Mouse (Mus musculus) mouse trophoblast stem cell (cell line): ENCODE data around the gene Slc17a2.

Experiments used
- in situ Hi-C, 2 experiments: fragments of 300-500 bp; cut with MseI, MboI; formaldehyde crosslinking; loops; 2 replicates in 1 of 2; 3 replicates in 1 of 2; pipeline ENCODE4 v1.15.1; 2025

Slc17a2 gene

DNA sequence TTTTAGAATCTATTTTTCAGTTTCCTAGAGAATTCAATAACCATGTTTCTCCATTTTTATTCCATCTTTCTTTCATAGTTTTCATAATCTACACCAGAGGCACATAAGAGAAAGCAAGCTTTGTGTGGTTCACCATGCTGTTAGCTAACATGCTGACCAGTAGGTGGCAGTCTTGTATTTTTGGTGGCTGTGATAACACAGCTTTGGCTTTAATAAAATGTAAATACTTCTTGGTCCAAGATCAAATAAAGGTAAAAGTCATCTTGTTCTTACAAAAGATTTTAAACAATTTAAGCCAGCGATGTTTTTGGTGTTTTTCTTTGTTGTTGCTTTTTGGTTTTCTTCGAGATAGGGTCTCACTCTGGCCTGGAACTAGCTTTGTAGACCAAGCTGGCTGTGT is 14.3 kb upstream of the Slc17a2 start:
- in situ Hi-C loops = loop anchor here in 1 of 2 experiments (10.0 to 25.0 kb wide), 2 partner anchors 92 to 495 kb away; partner anchors contain the start of gene Carmil1

DNA sequence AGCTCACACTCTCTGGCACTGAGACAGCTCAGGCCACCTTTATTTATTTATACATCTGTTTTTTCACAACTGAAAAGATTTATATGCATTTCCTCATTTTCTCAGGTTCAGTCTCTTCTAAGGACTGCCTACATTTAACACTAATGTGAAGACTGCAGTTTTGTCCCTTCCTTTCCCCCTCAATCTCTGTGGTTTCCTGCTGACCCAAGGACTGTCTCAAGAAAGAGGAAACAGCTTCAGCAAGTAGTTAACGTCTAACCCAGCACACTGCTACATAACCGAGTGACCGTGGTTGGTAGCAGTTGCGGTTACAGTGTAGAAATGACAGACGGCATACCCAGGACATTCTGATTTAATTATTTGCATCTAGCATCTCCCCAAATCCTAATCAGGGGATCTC is 7.4 kb upstream of the Slc17a2 start:
- in situ Hi-C loops = loop anchor here in 1 of 2 experiments (10.0 to 25.0 kb wide), 2 partner anchors 85 to 488 kb away; partner anchors contain the start of gene Carmil1

DNA sequence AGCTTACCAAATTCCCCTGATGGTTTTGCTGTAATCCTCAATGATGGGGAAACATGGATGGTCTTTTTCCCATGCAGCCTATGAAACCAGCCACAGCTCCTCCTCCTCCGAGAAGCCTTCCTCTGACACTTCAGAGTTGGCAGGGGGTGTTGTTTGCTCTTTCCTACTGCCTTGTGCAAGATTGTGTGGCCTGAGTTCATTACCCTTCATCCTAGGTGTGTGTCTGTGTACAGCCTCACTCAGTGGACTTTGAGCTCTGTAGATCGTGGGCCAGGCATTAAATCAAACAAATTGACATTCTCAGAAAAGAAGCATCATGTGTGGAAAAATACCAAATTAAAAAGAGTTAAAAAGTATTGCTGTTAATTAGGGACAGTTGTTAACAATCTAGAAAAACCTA is 2.3 kb upstream of the Slc17a2 start:
- in situ Hi-C loops = no loop called here

DNA sequence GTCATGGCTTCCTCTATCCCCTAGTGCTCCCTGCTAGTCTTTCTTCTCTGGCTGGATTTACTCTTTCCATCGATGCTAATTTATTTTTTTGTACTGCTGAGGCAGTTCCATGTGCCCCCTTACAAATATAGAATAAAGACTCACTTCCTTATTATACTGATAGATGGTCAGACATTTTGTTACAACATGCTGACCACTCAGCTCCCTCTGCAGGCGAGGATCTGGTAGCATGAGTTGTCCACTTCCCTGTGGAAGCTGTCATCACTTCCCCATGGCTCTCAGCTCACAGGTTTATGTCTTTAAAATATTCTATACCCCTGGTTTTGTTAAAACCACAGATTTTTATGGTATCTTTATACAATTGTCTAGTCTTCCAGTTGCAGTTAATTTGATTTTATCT is 9.4 kb downstream of the Slc17a2 start:
- in situ Hi-C loops = no loop called here

DNA sequence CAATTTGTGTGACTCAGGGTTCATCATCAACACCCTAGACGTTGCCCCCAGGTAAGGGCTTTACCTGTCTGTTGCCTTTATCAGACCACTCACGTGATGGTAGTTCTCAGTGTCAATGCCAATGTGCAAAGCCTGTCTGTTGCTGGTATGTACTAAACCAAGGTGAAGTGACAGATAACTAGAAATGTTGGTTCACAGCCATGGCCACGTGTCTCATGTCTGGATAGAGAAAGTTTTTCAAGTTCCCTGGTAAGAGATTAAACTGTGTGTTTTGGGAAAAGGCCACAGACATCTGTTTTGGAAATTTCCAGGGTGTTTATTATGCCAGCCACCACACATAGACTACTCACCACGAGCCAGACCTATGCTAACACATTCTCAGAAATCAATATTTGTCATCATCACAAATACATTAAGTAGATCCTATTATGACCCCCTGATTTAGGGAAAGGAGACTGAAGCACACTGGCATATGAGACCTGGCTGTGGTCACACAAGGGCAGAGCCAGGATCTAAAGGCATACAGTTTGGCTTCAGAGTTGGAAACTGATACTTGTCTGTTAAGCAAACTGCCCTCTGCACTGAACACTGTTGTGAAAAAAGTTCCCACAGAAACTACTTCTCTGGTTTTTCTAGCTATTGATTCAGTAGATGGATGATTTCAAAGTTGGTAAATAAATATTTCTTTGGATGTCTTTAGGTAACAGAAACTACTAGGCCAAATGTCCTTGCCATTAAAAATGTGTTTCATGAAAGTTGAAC is 13.6 kb downstream of the Slc17a2 start:
- in situ Hi-C loops = no loop called here

DNA sequence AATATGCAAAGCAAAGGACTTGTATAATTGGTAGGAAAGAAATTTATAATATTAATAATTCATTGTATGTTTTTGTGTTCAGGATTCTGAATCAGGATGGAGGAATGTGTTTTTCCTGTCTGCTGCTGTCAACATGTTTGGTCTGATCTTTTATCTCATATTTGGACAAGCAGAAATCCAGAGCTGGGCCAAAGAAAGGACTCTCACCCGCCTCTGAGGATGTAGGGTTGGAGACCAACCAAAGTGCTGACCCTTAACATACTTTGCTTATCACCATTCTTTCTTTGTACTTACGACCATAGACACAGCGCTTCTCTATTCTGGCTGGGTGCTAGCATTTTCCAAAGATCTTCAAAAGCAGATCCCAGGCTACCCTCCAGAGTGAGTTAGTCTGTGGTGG is 15.4 kb downstream of the Slc17a2 start:
- in situ Hi-C loops = no loop called here

DNA sequence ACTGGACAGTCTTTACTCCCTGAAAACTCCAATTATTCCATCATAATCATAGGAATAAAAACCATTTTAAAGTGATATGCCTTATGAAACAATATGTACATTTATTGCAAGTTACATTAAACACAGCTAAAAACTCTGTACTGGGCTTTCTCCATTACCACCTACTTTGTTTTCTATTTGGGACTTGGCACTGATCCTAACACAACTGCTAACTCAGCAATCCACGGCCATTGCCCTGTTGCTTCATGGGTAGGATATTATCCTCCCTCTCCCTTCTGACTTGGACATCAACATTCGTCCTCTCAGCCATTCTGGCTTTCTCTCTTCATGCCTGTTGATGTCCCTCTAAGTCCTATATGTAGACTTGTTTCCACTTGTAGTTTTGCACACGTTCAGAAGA is 19.8 kb downstream of the Slc17a2 start:
- in situ Hi-C loops = no loop called here

DNA sequence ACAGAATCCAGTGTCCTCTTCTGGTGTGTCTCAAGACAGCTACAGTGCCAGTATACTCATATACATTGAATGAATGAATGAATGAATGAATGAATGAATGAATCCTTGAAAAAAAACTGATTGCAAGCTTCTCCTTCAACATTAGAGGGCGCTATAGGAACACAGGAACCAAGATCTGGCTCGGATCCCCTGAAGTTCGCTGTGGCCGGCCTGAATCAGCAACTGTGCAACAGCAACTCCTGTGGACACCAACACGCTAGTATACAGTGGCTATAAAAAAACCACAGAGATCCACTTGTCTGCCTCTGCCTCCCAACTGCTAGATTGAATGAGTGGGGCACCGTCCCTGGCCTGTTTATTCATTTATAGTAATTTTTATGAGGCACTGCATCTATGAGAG is 26.3 kb downstream of the Slc17a2 start:
- in situ Hi-C loops = no loop called here

DNA sequence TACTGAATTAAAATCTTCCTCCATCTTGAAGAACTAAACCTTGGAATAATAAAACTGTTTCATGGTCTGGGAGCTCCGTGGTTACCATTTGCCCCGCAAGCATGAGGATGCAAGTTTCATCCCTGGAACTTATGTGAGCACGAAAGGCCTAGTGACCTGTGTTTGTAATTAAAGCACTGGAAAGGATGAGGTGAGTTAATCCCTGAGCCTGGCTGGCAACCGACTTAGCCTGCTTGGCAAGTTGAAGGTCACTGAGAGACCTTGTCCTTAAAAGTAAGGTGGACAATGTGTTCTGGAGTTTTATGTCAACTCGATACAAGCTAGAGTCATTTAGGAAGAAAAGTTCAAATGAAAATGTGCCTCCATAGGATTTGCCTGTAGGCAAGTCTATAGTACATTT is 28.0 kb downstream of the Slc17a2 start:
- in situ Hi-C loops = no loop called here

DNA sequence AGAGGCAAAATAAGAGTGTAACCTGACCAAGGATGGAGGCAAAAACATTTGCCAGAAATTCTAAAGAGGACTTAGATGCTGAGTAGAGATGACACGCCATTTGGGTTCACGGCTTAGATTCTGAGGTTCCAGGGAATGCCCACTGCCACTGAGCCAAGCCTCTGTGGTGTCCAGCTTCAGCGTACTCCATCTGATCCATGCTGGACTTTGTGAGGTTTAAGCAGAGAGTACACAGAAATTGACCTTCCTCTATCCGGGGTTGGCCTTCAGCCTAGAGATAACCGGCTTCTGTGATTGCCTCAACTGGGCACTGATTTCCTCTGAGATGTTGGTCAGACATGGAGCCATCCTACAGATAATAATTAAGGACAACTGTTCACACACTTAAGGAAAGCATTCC is 29.8 kb downstream of the Slc17a2 start:
- in situ Hi-C loops = no loop called here

DNA sequence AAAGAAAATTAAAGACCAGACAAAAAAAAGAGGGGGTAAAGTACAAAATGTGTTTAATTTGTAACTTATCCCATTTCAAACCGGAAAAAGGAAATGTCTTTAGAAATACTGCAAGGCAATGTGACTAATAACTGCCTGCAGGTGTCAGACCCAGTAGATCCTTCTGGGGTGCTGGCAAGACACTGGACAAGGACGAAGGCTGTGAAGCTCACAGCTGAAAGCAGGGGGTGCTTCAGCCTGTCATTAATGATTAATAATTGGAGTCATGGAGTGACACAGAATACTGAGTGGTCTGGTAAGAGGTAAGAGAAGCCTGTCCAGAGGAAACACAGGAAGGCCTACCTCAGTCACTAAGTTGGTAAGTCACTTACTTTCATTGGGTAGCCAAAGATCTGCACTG is 32.5 kb downstream of the Slc17a2 start, which contains the start of gene Slc17a3:
Slc17a3 (plus strand) TSS at position 127 of the 400 bp plus-strand sequence.
- in situ Hi-C loops = no loop called here

DNA sequence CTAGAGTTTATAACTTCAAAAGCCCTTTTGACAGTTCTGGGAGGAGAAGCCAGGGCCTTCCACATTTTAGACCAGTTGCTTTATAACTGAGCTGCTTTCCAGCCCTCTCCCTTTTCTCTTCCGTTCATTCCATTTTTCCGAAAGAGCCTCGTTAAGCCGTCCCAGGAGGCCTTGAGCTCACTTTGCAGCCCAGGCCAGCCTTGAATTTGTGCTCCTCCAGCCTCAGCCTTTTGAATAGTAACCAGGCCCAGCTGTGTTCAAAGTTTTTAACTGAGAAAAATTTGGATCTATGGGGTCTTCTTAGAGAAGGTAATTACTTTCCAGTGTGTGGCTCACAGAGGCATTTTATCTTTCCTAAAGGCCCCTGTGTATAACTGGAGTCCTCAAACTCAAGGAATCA is 39.1 kb downstream of the Slc17a2 start:
- in situ Hi-C loops = no loop called here

DNA sequence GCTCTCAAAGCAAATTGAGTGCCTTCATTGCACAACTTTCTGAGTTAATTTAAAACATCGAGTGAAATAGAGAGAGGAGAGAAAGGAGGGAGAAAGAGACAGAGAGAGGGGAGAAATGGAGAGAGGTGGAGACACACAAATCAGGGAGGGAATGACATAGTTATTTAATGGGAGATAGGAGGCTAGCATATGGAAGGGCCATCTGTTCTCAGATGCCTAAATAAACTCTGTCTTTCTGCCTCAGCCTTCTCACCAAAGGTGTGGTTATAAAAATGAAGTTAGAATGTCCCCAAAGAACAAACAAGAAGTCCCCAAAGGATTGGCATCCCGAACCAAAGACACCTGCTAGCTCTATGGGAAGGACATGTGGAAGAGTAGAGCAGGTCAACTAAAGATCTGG is 42.5 kb downstream of the Slc17a2 start:
- in situ Hi-C loops = no loop called here

DNA sequence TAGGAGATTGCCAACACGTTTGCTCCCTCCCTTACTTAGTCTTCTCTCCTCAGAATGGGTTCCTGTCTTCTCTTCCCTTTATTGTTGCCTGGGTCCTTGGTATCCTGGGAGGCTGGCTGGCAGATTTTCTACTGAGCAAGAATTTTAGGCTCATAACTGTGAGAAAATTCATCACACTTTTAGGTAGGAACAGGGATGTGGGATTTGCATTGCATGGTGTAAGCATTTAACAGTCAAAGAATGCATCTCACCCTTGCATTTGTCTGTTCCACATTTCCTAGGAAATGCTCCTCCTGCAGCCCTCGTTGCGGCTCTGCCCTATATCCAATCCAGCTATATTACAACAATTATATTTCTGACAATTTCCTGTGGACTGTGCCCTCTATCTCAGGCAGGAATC is 49.6 kb downstream of the Slc17a2 start:
- in situ Hi-C loops = no loop called here

DNA sequence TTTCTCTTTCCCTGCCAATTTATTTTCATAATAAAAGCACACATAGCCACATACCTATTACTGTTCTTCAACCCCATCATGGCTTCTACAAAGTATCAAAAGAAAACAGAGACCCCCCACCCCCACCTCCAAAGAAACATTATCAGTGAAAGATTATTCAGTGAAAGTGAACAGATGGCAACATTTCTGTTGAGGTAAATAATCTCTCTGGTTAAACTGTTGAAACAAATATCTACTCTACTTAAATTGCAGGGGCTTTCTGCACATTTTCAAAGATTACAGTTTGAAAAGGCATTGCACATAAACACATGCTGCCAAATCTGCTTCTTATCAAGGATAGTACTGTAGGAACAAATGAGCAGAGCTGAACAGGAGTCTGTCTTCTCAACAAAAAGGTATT is 55.0 kb downstream of the Slc17a2 start:
- in situ Hi-C loops = no loop called here

DNA sequence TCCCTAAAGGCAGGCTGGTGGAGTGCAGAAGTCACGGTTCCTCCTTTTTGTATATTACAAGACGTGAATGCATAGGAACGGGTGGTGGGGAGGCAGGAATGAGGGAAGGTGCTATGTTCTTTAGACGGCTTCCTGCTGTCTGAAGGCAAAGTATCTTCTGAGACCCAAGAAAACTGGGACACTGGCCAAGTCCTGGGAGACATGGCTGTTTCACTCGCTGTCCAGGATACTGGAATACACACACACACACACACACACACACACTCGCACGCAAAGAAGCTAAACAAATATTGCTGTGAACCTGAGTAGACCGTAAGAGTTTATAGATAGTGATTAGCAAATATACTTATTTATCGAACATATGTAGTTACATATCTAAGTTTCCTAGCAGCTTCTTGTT is 57.9 kb downstream of the Slc17a2 start:
- in situ Hi-C loops = no loop called here

DNA sequence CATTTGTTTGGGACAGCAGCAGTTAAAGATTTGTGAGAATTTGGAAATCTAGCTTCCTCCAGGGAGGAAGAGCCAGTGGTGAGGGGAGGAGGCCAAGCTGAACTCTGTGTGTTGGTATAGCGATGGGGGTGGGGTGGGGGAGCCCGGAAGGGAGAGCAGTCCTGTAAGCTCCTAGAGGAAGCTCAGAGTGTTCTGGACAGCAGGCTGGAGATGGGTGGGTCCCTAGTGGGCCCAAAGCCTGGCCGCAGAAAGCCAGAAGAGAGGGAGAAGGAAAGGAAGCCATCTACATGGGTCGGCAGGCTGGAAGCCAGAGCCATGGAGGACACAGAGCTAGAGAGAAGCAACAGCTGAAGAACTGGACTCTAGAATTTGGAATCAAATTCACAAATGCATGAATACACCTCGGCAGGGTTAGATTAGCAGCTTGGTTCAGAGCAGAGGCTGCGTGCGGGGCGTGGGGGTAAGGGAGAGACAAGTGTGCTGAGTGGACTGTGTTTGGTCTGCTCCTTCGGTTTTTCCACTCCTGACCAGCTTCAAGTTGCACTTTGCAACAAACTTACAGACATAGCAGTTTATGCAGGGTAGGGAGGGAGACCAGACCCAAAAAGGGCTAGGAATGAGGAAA is 59.4 kb downstream of the Slc17a2 start:
- in situ Hi-C loops = no loop called here

DNA sequence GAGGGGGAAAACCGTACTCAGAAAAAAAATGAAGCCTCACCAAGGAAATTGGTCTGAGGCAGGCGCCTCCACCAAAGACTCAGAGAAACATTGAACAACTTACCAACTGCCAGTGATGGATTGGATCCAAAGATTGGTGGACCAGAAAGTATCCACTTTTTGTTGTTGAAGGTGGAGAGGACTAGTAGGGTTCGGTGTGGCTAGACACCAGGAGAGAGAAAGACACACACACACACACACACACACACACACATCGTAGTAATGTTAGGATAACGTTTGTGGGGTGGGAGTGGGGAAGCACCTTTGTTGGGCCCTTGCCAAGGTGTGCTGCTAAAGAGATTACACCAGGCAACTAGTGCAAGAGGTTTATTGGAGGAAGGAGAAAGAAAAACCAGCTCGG is 60.2 kb downstream of the Slc17a2 start:
- in situ Hi-C loops = no loop called here

DNA sequence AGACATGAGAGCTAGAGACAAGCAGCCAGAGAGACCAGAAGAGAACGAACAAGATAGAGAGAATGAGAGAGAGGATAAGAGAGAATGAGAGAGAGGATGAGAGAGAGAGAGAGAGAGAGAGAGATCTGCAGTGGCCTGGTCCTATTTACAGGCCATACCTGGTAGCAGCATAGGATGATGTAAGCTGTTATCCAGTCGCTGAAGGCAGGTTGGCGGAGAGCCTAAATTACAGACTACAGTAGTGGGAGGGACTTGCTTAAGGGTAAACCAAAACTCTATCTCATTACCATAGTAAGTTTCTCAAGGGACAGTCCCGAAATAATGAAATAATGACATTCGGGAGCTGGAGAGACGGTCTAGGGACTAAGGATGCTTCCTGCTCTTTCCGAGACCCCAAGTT is 60.6 kb downstream of the Slc17a2 start, which contains the start of gene Slc17a1:
Slc17a1 (plus strand) TSS at position 346 of the 400 bp plus-strand sequence.
- in situ Hi-C loops = no loop called here

DNA sequence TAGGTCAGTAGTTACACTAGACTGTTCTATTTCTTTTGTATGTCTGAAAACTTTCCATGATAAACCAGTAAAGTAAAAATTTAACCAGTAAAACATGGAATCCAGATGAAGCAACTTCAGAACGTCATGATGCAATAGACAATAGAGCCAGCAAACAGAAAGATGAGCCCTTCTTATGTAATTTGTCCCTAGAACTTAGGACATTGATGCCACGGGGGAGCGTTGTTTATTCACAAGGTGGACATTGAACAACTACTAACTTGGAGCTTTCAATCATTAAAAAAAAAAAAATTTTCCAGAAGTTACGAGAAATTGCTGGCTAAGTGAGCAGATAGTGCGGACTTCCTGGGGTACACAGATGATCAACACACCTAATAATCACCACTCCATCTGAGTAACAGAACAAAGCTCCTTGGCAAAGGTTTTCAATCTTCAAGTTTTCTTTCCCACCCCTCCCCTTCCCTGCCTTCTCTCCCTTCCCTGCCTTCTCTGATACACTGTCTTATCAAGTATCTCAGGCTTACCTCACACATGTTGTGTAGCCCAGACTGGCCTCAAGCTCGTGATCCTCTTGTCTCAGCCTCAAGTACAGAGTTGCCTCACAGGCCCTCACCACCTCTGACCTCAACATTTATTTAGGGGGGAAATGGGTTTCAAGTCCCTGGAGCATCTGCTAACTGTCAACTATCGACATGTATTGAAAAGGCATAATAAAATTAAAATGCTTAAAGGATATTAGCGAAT is 62.2 kb downstream of the Slc17a2 start:
- in situ Hi-C loops = no loop called here

DNA sequence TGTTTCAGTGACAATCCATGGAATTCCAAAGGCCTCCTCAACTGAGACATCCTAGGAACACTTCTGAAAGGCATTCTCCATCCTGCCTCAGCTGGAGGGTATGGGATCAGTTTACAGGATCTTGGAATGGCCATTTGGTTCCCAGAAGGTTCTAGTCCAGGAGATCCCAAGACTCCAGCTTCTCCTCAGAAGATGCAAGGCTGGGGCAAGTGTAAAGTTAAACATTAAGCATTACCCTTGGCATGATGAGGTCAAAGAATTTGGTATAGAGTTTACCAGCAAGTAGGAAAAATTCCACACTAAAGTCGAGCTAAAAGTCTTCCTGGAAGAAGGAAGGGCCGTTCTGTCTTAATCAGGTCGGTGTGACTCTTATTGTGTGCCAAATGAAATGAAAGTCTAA is 63.2 kb downstream of the Slc17a2 start:
- in situ Hi-C loops = no loop called here

DNA sequence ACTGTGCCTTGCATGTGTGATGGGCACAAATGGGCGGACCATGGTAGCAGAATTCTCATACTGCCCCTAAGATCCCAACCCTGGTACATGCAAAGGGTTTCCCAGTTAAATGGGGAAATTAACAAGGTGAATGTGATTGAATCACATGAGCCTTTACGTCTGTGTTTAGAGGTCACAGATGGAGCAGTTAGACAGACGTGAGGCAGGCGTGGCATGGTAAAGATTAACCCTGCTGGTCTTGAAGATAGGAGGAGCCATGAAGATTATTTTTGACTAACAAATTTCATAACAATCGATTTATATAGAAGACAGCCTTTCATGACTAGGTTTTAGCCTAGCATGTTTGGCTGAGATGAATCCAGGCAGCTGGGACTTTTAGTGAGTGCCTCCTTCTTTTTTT is 66.3 kb downstream of the Slc17a2 start:
- in situ Hi-C loops = no loop called here
